Mouse (Mus musculus): ENCODE measurements around the gene Pcgf1.

The Pcgf1 gene

GRCm38 (mm10) chr6:83077630-83078323 is at the start of gene Pcgf1:
Gene Pcgf1 (plus strand): TSS chr6:83077869.
- in situ Hi-C loops (cut with MboI, MseI): no loop called here

GRCm38 (mm10) chr6:83029777-83030176 is 47.9 kb upstream of the Pcgf1 start:
- in situ Hi-C loops (cut with MboI, MseI): no loop called here

GRCm38 (mm10) chr6:83031111-83031510 is 46.6 kb upstream of the Pcgf1 start:
- in situ Hi-C loops (cut with MboI, MseI): no loop called here

GRCm38 (mm10) chr6:83031921-83032590 is 45.6 kb upstream of the Pcgf1 start:
- in situ Hi-C loops (cut with MboI, MseI): no loop called here

- in situ Hi-C loops (cut with MboI, MseI): no loop called here
Observed at GRCm38 (mm10) chr6:83032769-83033191, 44.9 kb upstream of the Pcgf1 start.

- in situ Hi-C loops (cut with MboI, MseI): no loop called here
Observed at GRCm38 (mm10) chr6:83033249-83034185, 44.2 kb upstream of the Pcgf1 start, which contains the start of the genes Dok1 and Loxl3. Gene Dok1 (minus strand): TSS chr6:83033471. Gene Loxl3 (plus strand): TSS chr6:83034173.

- in situ Hi-C loops (cut with MboI, MseI): no loop called here
Observed at GRCm38 (mm10) chr6:83034463-83035055, 43.1 kb upstream of the Pcgf1 start.

GRCm38 (mm10) chr6:83037188-83037587 is 40.5 kb upstream of the Pcgf1 start:
- in situ Hi-C loops (cut with MboI, MseI): no loop called here

GRCm38 (mm10) chr6:83038496-83039012 is 39.1 kb upstream of the Pcgf1 start:
- in situ Hi-C loops (cut with MboI, MseI): no loop called here

GRCm38 (mm10) chr6:83040601-83041000 is 37.1 kb upstream of the Pcgf1 start:
- in situ Hi-C loops (cut with MboI, MseI): no loop called here

GRCm38 (mm10) chr6:83043561-83043960 is 34.1 kb upstream of the Pcgf1 start:
- in situ Hi-C loops (cut with MboI, MseI): no loop called here

GRCm38 (mm10) chr6:83043993-83044392 is 33.7 kb upstream of the Pcgf1 start:
- in situ Hi-C loops (cut with MboI, MseI): no loop called here

- in situ Hi-C loops (cut with MboI, MseI): no loop called here
Observed at GRCm38 (mm10) chr6:83044742-83045141, 32.9 kb upstream of the Pcgf1 start.

GRCm38 (mm10) chr6:83049367-83049766 is 28.3 kb upstream of the Pcgf1 start:
- in situ Hi-C loops (cut with MboI, MseI): no loop called here

- in situ Hi-C loops (cut with MboI, MseI): loop anchor here (10.0 kb wide), 1 partner anchor 49 kb away; no protein-coding TSS in a partner anchor
Observed at GRCm38 (mm10) chr6:83053136-83053960, 24.3 kb upstream of the Pcgf1 start.

GRCm38 (mm10) chr6:83054074-83054851 is 23.4 kb upstream of the Pcgf1 start, which contains the start of gene Aup1:
Gene Aup1 (plus strand): TSS chr6:83054521.
- in situ Hi-C loops (cut with MboI, MseI): loop anchor here (10.0 kb wide), 1 partner anchor 49 kb away; no protein-coding TSS in a partner anchor

GRCm38 (mm10) chr6:83054871-83055431 is 22.7 kb upstream of the Pcgf1 start, which contains the start of gene Htra2:
Gene Htra2 (minus strand): TSS chr6:83055273.
- in situ Hi-C loops (cut with MboI, MseI): loop anchor here (10.0 kb wide), 1 partner anchor 50 kb away; no protein-coding TSS in a partner anchor

GRCm38 (mm10) chr6:83057790-83058189 is 19.9 kb upstream of the Pcgf1 start, which contains the start of gene Dqx1:
Gene Dqx1 (plus strand): TSS chr6:83057844.
- in situ Hi-C loops (cut with MboI, MseI): loop anchor here (10.0 kb wide), 1 partner anchor 53 kb away; no protein-coding TSS in a partner anchor

- in situ Hi-C loops (cut with MboI, MseI): loop anchor here (10.0 kb wide), 1 partner anchor 54 kb away; no protein-coding TSS in a partner anchor
Observed at GRCm38 (mm10) chr6:83058725-83059124, 18.9 kb upstream of the Pcgf1 start.

Measured in regulatory T cell (primary cell).